Mouse (Mus musculus) thymus, adult 2 months (tissue): Measurements from ENCODE around the gene Adgrl3. TPM values are rescaled to one million over a fixed set of nuclear protein-coding genes. Genes with fewer than 3 reads are reported as not detected.

Source experiments
- DNase-seq: peaks from one replicate; pipeline ENCODE4 v3.0.0; 2021
- H3K27ac ChIP-seq: fragments of 200-500 bp; 2 replicates; pipeline ENCODE4 v1.5.1; 2012; ENCODE audit warnings: low read length, control low read depth; ENCODE audit not compliant: control insufficient read depth, insufficient read depth
- H3K27me3 ChIP-seq: fragments of 200-500 bp; 2 replicates; pipeline ENCODE4 v1.6.1; 2012; ENCODE audit warnings: mild to moderate bottlenecking, low read length, moderate library complexity, mixed read lengths; ENCODE audit not compliant: control insufficient read depth, insufficient read depth
- H3K36me3 ChIP-seq: fragments of 200-500 bp; 2 replicates; pipeline ENCODE4 v1.6.1; 2012; ENCODE audit warnings: mild to moderate bottlenecking, low read length, moderate library complexity; ENCODE audit not compliant: control insufficient read depth, insufficient read depth
- H3K4me1 ChIP-seq: fragments of 200-500 bp; replicated peaks from 2 replicates; pipeline ENCODE4 v1.6.1; 2012; ENCODE audit warnings: low read length; ENCODE audit not compliant: control insufficient read depth, insufficient read depth
- H3K4me3 ChIP-seq: fragments of 200-500 bp; 2 replicates; pipeline ENCODE4 v1.5.1; 2012; ENCODE audit warnings: mild to moderate bottlenecking, low read length, control low read depth, moderate library complexity; ENCODE audit not compliant: control insufficient read depth, insufficient read depth
- CTCF ChIP-seq: fragments of 200-500 bp; IDR thresholded peaks from 2 replicates; pipeline ENCODE4 v1.5.1; 2012; ENCODE audit warnings: mild to moderate bottlenecking, control low read depth, low read length, moderate library complexity, borderline replicate concordance; ENCODE audit not compliant: control insufficient read depth, poor library complexity, insufficient read depth; ENCODE audit errors: extremely low read depth
- POLR2A ChIP-seq: fragments of 200-500 bp; IDR thresholded peaks from 2 replicates; pipeline ENCODE4 v1.6.1; 2012; ENCODE audit warnings: mild to moderate bottlenecking, low read length, control low read depth, moderate library complexity; ENCODE audit not compliant: control insufficient read depth, poor library complexity, insufficient read depth; ENCODE audit errors: extremely low read depth
- whole genome bisulfite sequencing: fragments of 180-500 bp; shearing (Covaris S2); methylation state at CpG from one replicate; pipeline ENCODE4 v1.1.7; 2018; 5-methylcytosine and 5-hydroxymethylcytosine counted together
- polyA plus RNA-seq: library from polyadenylated mRNA; depleted of rRNA; stranded (reverse); fragments of >200 nt; gene quantifications from 2 replicates; pipeline ENCODE4 v1.2.3, GENCODE M21; 2012

The Adgrl3 gene
- polyA plus RNA-seq, 1 experiment, result 0.62 TPM

- Histone ChIP-seq H3K36me3 (no peaks in the 10 kb centered on the region), H3K4me3 (no peak overlapping the region), H3K4me1 (no peaks in the 10 kb centered on the region), H3K27me3 (no peaks in the 10 kb centered on the region), H3K27ac (no peak overlapping the region)
- WGBS, result 87% methylated on average over 7 of the region's 7 CpGs
- TF ChIP-seq POLR2A (no peak), CTCF (no peak)
- DNase-seq, result no peak
Observed at GRCm38 (mm10) chr5:81757093-81757725, 737.3 kb downstream of the Adgrl3 start.

GRCm38 (mm10) chr5:81776234-81776633 is 756.3 kb downstream of the Adgrl3 start:
- DNase-seq, result no peak
- WGBS, result 92% methylated on average over 5 of the region's 5 CpGs
- no peak for TF ChIP-seq POLR2A
- no peak for TF ChIP-seq CTCF
- Histone ChIP-seq H3K27ac (no peak overlapping the region), H3K4me1 (no peaks in the 10 kb centered on the region), H3K36me3 (no peaks in the 10 kb centered on the region), H3K27me3 (no peaks in the 10 kb centered on the region), H3K4me3 (no peak overlapping the region)

GRCm38 (mm10) chr5:81776746-81777145 is 756.8 kb downstream of the Adgrl3 start:
- no peak for DNase-seq
- no peaks in the 10 kb centered on the region for H3K4me1 ChIP-seq
- 85% methylated on average over 5 of the region's 5 CpGs for WGBS
- H3K27me3 ChIP-seq, result no peaks in the 10 kb centered on the region
- H3K36me3 ChIP-seq, result no peaks in the 10 kb centered on the region
- no peak overlapping the region for H3K27ac ChIP-seq
- H3K4me3 ChIP-seq, result no peak overlapping the region
- TF ChIP-seq POLR2A (no peak), CTCF (no peak)

GRCm38 (mm10) chr5:81784770-81785169 is 764.8 kb downstream of the Adgrl3 start:
- no peaks in the 10 kb centered on the region for H3K4me1 ChIP-seq
- no peak overlapping the region for H3K27ac ChIP-seq
- no peaks in the 10 kb centered on the region for H3K27me3 ChIP-seq
- no peak for TF ChIP-seq POLR2A
- TF ChIP-seq CTCF, result no peak
- WGBS, result 91% methylated on average over 8 of the region's 8 CpGs
- DNase-seq, result no peak
- no peaks in the 10 kb centered on the region for H3K36me3 ChIP-seq
- no peak overlapping the region for H3K4me3 ChIP-seq

GRCm38 (mm10) chr5:81790710-81791109 is 770.8 kb downstream of the Adgrl3 start:
- 81% methylated on average over 1 of the region's 1 CpGs for WGBS
- no peaks in the 10 kb centered on the region for H3K4me1 ChIP-seq

GRCm38 (mm10) chr5:81794125-81794524 is 774.2 kb downstream of the Adgrl3 start:
- Histone ChIP-seq H3K36me3 (no peaks in the 10 kb centered on the region), H3K4me1 (no peaks in the 10 kb centered on the region), H3K4me3 (no peak overlapping the region), H3K27me3 (no peaks in the 10 kb centered on the region), H3K27ac (no peak overlapping the region)
- no peak for DNase-seq
- TF ChIP-seq CTCF (no peak), POLR2A (no peak)
- whole genome bisulfite sequencing, result 92% methylated on average over 9 of the region's 9 CpGs

More at GRCm38 (mm10) chr5:81790710-81791109, 770.8 kb downstream of the Adgrl3 start:
- H3K27ac ChIP-seq, result no peak overlapping the region
- TF ChIP-seq CTCF (no peak), POLR2A (no peak)
- DNase-seq, result no peak
- H3K27me3 ChIP-seq, result no peaks in the 10 kb centered on the region
- H3K4me3 ChIP-seq, result no peak overlapping the region
- H3K36me3 ChIP-seq, result no peaks in the 10 kb centered on the region

GRCm38 (mm10) chr5:81794601-81795000 is 774.7 kb downstream of the Adgrl3 start:
- no peaks in the 10 kb centered on the region for H3K4me1 ChIP-seq
- no peaks in the 10 kb centered on the region for H3K27me3 ChIP-seq
- no peaks in the 10 kb centered on the region for H3K36me3 ChIP-seq
- no peak overlapping the region for H3K27ac ChIP-seq
- peak; percentile 1 for DNase-seq
- 95% methylated on average over 24 of the region's 24 CpGs for WGBS
- TF ChIP-seq POLR2A (no peak), CTCF (no peak)
- no peak overlapping the region for H3K4me3 ChIP-seq
